Mouse (Mus musculus) hindbrain, embryonic 12.5 days (tissue): ENCODE measurements around the gene Rras2. TPM values are rescaled to one million over a fixed set of nuclear protein-coding genes. Genes with fewer than 3 reads are reported as not detected.

Source experiments
- ATAC-seq: fragments of 200-750 bp; cut with Nextera tagmentation; 2 replicates; pipeline ENCODE4 v1.8.0; 2017; ENCODE audit warnings: moderate TSS enrichment; ENCODE audit not compliant: low FRiP score
- H3K27ac ChIP-seq: fragments of 300-500 bp; sonication (generic); 2 replicates; pipeline ENCODE4 v1.5.1; 2016; ENCODE audit warnings: mild to moderate bottlenecking
- H3K27me3 ChIP-seq: fragments of 300-500 bp; sonication (generic); 2 replicates; pipeline ENCODE4 v1.6.1; 2016; ENCODE audit warnings: mild to moderate bottlenecking
- H3K36me3 ChIP-seq: fragments of 300-500 bp; sonication (generic); 2 replicates; pipeline ENCODE4 v1.6.1; 2016; ENCODE audit warnings: mild to moderate bottlenecking
- H3K4me1 ChIP-seq: fragments of 300-500 bp; sonication (generic); 2 replicates; pipeline ENCODE4 v1.6.1; 2016
- H3K4me2 ChIP-seq: fragments of 300-500 bp; sonication (generic); replicated peaks from 2 replicates; pipeline ENCODE4 v1.6.1; 2016; ENCODE audit warnings: mild to moderate bottlenecking
- H3K4me3 ChIP-seq: fragments of 300-500 bp; sonication (generic); 2 replicates; pipeline ENCODE4 v1.5.1; 2016; ENCODE audit warnings: mild to moderate bottlenecking
- H3K9ac ChIP-seq: fragments of 300-500 bp; sonication (generic); 2 replicates; pipeline ENCODE4 v1.6.1; 2016; ENCODE audit warnings: mild to moderate bottlenecking, moderate library complexity
- H3K9me3 ChIP-seq: fragments of 300-500 bp; sonication (generic); replicated peaks from 2 replicates; pipeline ENCODE4 v1.6.1; 2016; ENCODE audit warnings: mild to moderate bottlenecking
- WGBS: fragments of 180-500 bp; shearing (Covaris S2); methylation state at CpG from one replicate; pipeline ENCODE4 v1.1.7; 2016; 5-methylcytosine and 5-hydroxymethylcytosine counted together
- polyA plus RNA-seq: library from polyadenylated mRNA; unstranded; fragments of >200 nt; fragmentation: Nextera tagmentation; extraction: Ambion mirVana; gene quantifications from 2 replicates; pipeline ENCODE4 v1.2.1, GENCODE M21; 2016

The Rras2 gene
- polyA plus RNA-seq, 1 experiment from 2014 or later: 21.7 TPM

- Histone ChIP-seq H3K4me2 (no peak overlapping the region), H3K27me3 (no peaks in the 10 kb centered on the region), H3K4me1 (peaks cover 4% of the 10 kb centered on the region; the same call in 1 of the 2 replicates), H3K4me3 (no peak overlapping the region), H3K36me3 (no peaks in the 10 kb centered on the region), H3K27ac (no peak overlapping the region), H3K9me3 (no peaks in the 10 kb centered on the region), H3K9ac (no peak overlapping the region)
- 93% methylated on average over 3 of the region's 3 CpGs for WGBS
- no peak for ATAC-seq
Measured at GRCm38 (mm10) chr7:114139400-114139799, 21.8 kb upstream of the Rras2 start.

DNA sequence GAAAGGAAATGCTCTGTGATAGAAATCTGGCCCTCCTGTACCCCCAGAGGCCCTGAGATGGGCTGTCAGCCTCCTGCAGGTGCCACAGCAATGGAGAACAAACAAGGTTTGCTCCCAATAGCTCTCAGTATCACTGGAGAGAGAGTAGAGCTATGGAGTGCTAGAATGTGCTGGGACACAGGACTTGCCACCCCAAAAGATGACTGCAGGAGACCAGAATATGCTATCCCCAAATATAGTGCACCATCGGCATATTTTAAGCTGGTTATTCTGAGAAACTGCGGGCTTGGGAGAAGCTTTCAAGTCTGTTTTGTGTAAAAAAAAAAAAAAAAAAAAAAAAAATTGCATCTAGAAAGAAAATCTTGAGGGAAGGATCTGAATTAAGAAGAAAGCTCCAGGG is 20.7 kb upstream of the Rras2 start:
- ATAC-seq: no peak
- no peaks in the 10 kb centered on the region for H3K27me3 ChIP-seq
- H3K4me2 ChIP-seq: no peak overlapping the region
- H3K36me3 ChIP-seq: no peaks in the 10 kb centered on the region
- no peak overlapping the region for H3K9ac ChIP-seq
- H3K27ac ChIP-seq: no peak overlapping the region
- H3K4me1 ChIP-seq: peaks cover 4% of the 10 kb centered on the region; the same call in 1 of the 2 replicates
- WGBS: 98% methylated on average over 2 of the region's 2 CpGs
- H3K9me3 ChIP-seq: no peaks in the 10 kb centered on the region
- H3K4me3 ChIP-seq: no peak overlapping the region

DNA sequence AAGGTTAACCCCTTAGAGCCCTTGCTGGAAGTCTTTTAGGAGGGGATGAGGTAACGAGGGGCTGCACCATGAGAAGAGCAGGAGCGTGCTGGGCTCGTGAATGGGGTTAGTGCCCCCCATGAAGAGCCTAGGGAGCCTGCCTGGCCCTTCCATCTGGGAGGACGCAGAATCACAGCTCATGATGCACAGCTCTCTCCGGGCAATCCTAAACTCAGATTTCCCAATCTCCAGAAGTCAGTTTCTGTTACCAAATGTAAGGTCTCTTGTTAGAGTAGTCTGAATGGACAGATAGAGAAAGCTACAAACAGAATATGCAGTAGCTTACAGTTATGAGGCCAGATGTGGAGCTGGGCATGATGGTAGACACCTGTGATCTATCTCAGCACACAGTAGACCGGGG is 17.6 kb upstream of the Rras2 start:
- H3K9ac ChIP-seq: no peak overlapping the region
- WGBS: 31% methylated on average over 6 of the region's 6 CpGs
- peaks cover 8% of the 10 kb centered on the region; the same call in 1 of the 2 replicates for H3K4me1 ChIP-seq
- no peak for ATAC-seq
- no peaks in the 10 kb centered on the region for H3K36me3 ChIP-seq
- no peak overlapping the region for H3K27ac ChIP-seq
- H3K4me3 ChIP-seq: no peak overlapping the region
- H3K27me3 ChIP-seq: no peaks in the 10 kb centered on the region
- no peaks in the 10 kb centered on the region for H3K9me3 ChIP-seq
- H3K4me2 ChIP-seq: no peak overlapping the region

DNA sequence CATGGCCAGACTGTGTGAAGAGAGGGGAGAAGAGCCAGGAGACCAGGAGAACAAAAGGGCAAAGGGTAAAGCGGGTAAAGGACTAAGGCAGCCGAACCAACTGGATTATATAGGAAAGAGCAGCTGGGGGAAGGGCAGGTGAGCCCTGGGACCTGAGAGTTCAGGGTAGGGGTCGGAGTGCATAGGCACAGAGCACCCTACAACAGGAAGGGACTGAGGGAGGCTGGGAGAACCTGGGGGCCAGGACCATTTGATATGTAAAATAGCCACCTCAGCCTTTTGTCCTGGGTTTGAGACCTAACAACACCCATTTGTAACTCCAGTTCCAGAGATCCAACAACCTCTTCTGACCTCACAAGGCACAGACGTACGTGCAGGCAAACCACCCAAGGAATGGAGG is 16.4 kb upstream of the Rras2 start:
- no peak overlapping the region for H3K27ac ChIP-seq
- H3K4me3 ChIP-seq: no peak overlapping the region
- no peak overlapping the region for H3K4me2 ChIP-seq
- H3K27me3 ChIP-seq: no peaks in the 10 kb centered on the region
- ATAC-seq: no peak
- no peak overlapping the region for H3K9ac ChIP-seq
- no peaks in the 10 kb centered on the region for H3K36me3 ChIP-seq
- H3K9me3 ChIP-seq: no peaks in the 10 kb centered on the region
- 16% methylated on average over 5 of the region's 5 CpGs for WGBS
- H3K4me1 ChIP-seq: peaks cover 8% of the 10 kb centered on the region; the same call in 1 of the 2 replicates

- Histone ChIP-seq H3K36me3 (no peaks in the 10 kb centered on the region), H3K4me2 (no peak overlapping the region), H3K4me1 (peaks cover 8% of the 10 kb centered on the region; the same call in 1 of the 2 replicates), H3K4me3 (no peak overlapping the region), H3K9me3 (no peaks in the 10 kb centered on the region), H3K27ac (no peak overlapping the region), H3K27me3 (no peaks in the 10 kb centered on the region), H3K9ac (0 out of 2 replicates have a peak overlapping the region, but pooled peaks have one; percentile 18)
- no peak for ATAC-seq
- WGBS: 40% methylated on average over 8 of the region's 8 CpGs
Measured at GRCm38 (mm10) chr7:114132316-114132715, 14.7 kb upstream of the Rras2 start.

GRCm38 (mm10) chr7:114129281-114129680 is 11.7 kb upstream of the Rras2 start:
- Histone ChIP-seq H3K27me3 (no peaks in the 10 kb centered on the region), H3K36me3 (no peaks in the 10 kb centered on the region), H3K4me2 (no peak overlapping the region), H3K4me1 (0 out of 2 replicates have a peak, but pooled peaks cover 4% of the 10 kb centered on the region), H3K9me3 (no peaks in the 10 kb centered on the region), H3K27ac (no peak overlapping the region), H3K9ac (no peak overlapping the region), H3K4me3 (no peak overlapping the region)
- WGBS: 60% methylated on average over 2 of the region's 2 CpGs
- ATAC-seq: no peak

- no peak overlapping the region for H3K27ac ChIP-seq
- peak overlapping the region; percentile 83 for H3K4me2 ChIP-seq
- ATAC-seq: 0 out of 2 replicates have a peak, but pooled peaks have one; percentile 10
- peaks cover 15% of the 10 kb centered on the region for H3K4me1 ChIP-seq
- WGBS: 42% methylated on average over 7 of the region's 7 CpGs
- H3K4me3 ChIP-seq: peak overlapping the region; percentile 84; the same call in 1 of the 2 replicates
- H3K27me3 ChIP-seq: no peaks in the 10 kb centered on the region
- no peaks in the 10 kb centered on the region for H3K36me3 ChIP-seq
- H3K9me3 ChIP-seq: no peaks in the 10 kb centered on the region
- H3K9ac ChIP-seq: no peak overlapping the region
Measured at GRCm38 (mm10) chr7:114118180-114118579, 599 bp upstream of the Rras2 start.

DNA sequence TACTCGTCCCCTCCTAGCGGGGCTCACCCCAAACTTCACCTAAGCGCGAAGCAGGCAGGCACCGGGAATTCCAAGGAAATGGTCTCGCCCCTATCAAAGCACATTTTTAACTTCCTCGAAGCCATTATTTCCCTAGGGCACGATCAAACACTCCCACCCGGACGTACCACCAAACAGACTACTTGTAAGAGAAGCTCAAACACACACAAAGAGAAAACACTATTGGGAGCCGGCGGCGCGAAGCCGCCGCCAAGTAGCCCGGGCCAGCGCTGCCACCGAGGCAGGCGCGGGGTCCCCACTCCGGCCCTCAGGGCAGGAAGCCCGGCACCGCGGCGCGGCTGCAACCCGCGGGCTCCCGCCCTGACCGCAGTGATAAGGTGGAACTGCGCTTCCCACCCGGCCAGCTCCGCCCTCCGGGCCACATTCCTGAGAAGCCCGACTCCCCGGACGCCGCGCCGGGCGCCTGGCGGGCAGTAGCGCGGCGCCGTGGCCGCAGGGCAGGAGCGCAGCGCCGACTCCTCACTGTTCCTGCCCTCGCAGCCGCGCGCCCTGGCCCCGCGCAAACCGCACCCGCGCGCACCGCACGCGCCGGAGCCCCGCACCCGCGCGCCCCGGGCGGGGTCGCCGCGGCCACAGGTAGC is 750 bp downstream of the Rras2 start:
- no peaks in the 10 kb centered on the region for H3K27me3 ChIP-seq
- H3K4me2 ChIP-seq: peak overlapping the region; percentile 83
- H3K9ac ChIP-seq: peak overlapping the region; percentile 84
- WGBS: under 1% methylated on average over 64 of the region's 74 CpGs
- ATAC-seq: peak; percentile 72
- H3K4me3 ChIP-seq: peak overlapping the region; percentile 84
- H3K4me1 ChIP-seq: peaks cover 15% of the 10 kb centered on the region
- H3K9me3 ChIP-seq: no peaks in the 10 kb centered on the region
- no peaks in the 10 kb centered on the region for H3K36me3 ChIP-seq
- H3K27ac ChIP-seq: peak overlapping the region; percentile 94

- peaks cover 15% of the 10 kb centered on the region for H3K4me1 ChIP-seq
- H3K27ac ChIP-seq: no peak overlapping the region
- H3K4me2 ChIP-seq: peak overlapping the region; percentile 83
- peak overlapping the region; percentile 84 for H3K4me3 ChIP-seq
- no peaks in the 10 kb centered on the region for H3K36me3 ChIP-seq
- no peak overlapping the region for H3K9ac ChIP-seq
- H3K9me3 ChIP-seq: no peaks in the 10 kb centered on the region
- no peaks in the 10 kb centered on the region for H3K27me3 ChIP-seq
- no peak for ATAC-seq
- WGBS: 25% methylated on average over 9 of the region's 9 CpGs
Measured at GRCm38 (mm10) chr7:114115961-114116360, 1.6 kb downstream of the Rras2 start.

- H3K4me3 ChIP-seq: no peak overlapping the region
- H3K4me2 ChIP-seq: no peak overlapping the region
- 93% methylated on average over 3 of the region's 3 CpGs for WGBS
- no peaks in the 10 kb centered on the region for H3K36me3 ChIP-seq
- ATAC-seq: no peak
- no peak overlapping the region for H3K27ac ChIP-seq
- no peaks in the 10 kb centered on the region for H3K27me3 ChIP-seq
- H3K4me1 ChIP-seq: peaks cover 15% of the 10 kb centered on the region
- H3K9ac ChIP-seq: no peak overlapping the region
- H3K9me3 ChIP-seq: no peaks in the 10 kb centered on the region
Measured at GRCm38 (mm10) chr7:114114976-114115375, 2.6 kb downstream of the Rras2 start.

DNA sequence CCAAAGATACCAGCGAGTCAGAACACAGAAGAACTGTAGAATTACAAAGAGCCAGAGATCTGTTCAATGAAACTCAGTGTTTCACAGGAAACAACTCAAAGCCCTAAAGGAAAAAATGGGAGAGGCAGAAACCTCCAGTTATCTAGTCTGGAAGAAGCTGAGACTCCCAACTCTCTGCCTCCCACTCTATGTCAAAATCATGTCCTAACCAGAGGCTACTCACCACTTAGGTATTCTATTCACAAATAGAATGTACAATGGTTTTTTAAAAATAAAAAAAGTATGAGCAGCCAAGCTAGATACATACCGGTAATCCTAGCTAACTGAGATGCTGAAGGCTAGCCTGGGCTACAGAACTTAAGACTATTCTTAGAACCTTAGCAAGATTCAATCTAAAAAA is 3.3 kb downstream of the Rras2 start:
- H3K9me3 ChIP-seq: no peaks in the 10 kb centered on the region
- no peaks in the 10 kb centered on the region for H3K27me3 ChIP-seq
- H3K4me1 ChIP-seq: peaks cover 15% of the 10 kb centered on the region
- no peak overlapping the region for H3K4me3 ChIP-seq
- ATAC-seq: no peak
- H3K27ac ChIP-seq: no peak overlapping the region
- 94% methylated on average over 2 of the region's 2 CpGs for WGBS
- no peak overlapping the region for H3K9ac ChIP-seq
- H3K36me3 ChIP-seq: no peaks in the 10 kb centered on the region
- H3K4me2 ChIP-seq: no peak overlapping the region

- ATAC-seq: no peak
- Histone ChIP-seq H3K27me3 (no peaks in the 10 kb centered on the region), H3K4me2 (no peak overlapping the region), H3K27ac (no peak overlapping the region), H3K9me3 (no peaks in the 10 kb centered on the region), H3K4me3 (no peak overlapping the region), H3K4me1 (peaks cover 1% of the 10 kb centered on the region; the same call in 1 of the 2 replicates), H3K36me3 (no peaks in the 10 kb centered on the region), H3K9ac (no peak overlapping the region)
- WGBS: 84% methylated on average over 2 of the region's 2 CpGs
Measured at GRCm38 (mm10) chr7:114110500-114110899, 7.1 kb downstream of the Rras2 start.

DNA sequence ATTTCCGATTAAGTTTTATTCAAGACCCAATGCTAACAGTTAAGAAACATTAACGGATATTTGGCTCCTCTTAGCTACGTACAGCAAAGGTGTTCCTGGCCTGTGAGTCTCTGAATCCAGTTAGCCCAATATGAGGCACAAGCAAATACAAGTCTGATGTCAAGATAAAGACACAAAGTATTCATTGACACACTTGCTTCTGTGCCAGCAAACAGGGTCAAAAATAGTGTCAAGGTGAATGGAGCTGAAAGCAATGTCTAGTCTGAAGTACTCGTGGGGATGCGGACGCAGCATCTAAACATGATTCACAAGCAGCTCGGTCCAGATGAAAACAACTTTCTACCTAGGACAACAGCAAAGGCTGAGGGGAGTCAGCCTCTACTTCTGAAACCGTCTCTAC is 11.7 kb downstream of the Rras2 start:
- Histone ChIP-seq H3K9me3 (no peaks in the 10 kb centered on the region), H3K27ac (no peak overlapping the region), H3K4me1 (peaks cover 7% of the 10 kb centered on the region), H3K9ac (no peak overlapping the region), H3K36me3 (no peaks in the 10 kb centered on the region), H3K4me3 (no peak overlapping the region), H3K27me3 (no peaks in the 10 kb centered on the region), H3K4me2 (no peak overlapping the region)
- WGBS: 91% methylated on average over 8 of the region's 8 CpGs
- ATAC-seq: no peak
